Mouse (Mus musculus) hindbrain, embryonic 13.5 days (tissue): ENCODE measurements around the gene Polq. TPM values are rescaled to one million over a fixed set of nuclear protein-coding genes. Genes with fewer than 3 reads are reported as not detected.
A peak's percentile ranks its signal among the peaks of the same experiment; 100 is the strongest.

Experiments
- ATAC-seq: fragments of 200-750 bp; cut with Nextera tagmentation; 2 replicates; pipeline ENCODE4 v1.8.0; 2017; ENCODE audit warnings: moderate TSS enrichment; ENCODE audit not compliant: low FRiP score
- H3K27ac ChIP-seq: fragments of 300-500 bp; sonication (generic); 2 replicates; pipeline ENCODE4 v1.5.1; 2015; ENCODE audit warnings: inconsistent platforms, mild to moderate bottlenecking, moderate library complexity
- H3K27me3 ChIP-seq: fragments of 300-500 bp; sonication (generic); 2 replicates; pipeline ENCODE4 v1.6.1; 2015; ENCODE audit warnings: mild to moderate bottlenecking, inconsistent platforms
- H3K36me3 ChIP-seq: fragments of 300-500 bp; sonication (generic); 2 replicates; pipeline ENCODE4 v1.6.1; 2015; ENCODE audit warnings: mild to moderate bottlenecking, inconsistent platforms
- H3K4me1 ChIP-seq: fragments of 300-500 bp; sonication (generic); replicated peaks from 2 replicates; pipeline ENCODE4 v1.6.1; 2015; ENCODE audit warnings: inconsistent platforms
- H3K4me2 ChIP-seq: fragments of 300-500 bp; sonication (generic); 2 replicates; pipeline ENCODE4 v1.6.1; 2015; ENCODE audit warnings: inconsistent platforms, mild to moderate bottlenecking, moderate library complexity
- H3K4me3 ChIP-seq: fragments of 300-500 bp; sonication (generic); 2 replicates; pipeline ENCODE4 v1.5.1; 2015; ENCODE audit warnings: mild to moderate bottlenecking, inconsistent platforms
- H3K9ac ChIP-seq: fragments of 300-500 bp; sonication (generic); 2 replicates; pipeline ENCODE4 v1.6.1; 2015; ENCODE audit warnings: mild to moderate bottlenecking, inconsistent platforms
- H3K9me3 ChIP-seq: fragments of 300-500 bp; sonication (generic); 2 replicates; pipeline ENCODE4 v1.6.1; 2016; ENCODE audit warnings: inconsistent platforms
- WGBS: fragments of 180-500 bp; shearing (Covaris S2); methylation state at CpG from one replicate; pipeline ENCODE4 v1.1.7; 2015; 5-methylcytosine and 5-hydroxymethylcytosine counted together
- polyA plus RNA-seq: library from polyadenylated mRNA; unstranded; fragments of >200 nt; fragmentation: Nextera tagmentation; extraction: Ambion mirVana; gene quantifications from 2 replicates; pipeline ENCODE4 v1.2.1, GENCODE M21; 2015

The Polq gene
- 3.1 and 3.3 TPM in 2 replicates for polyA plus RNA-seq

- peak; percentile 99 for ATAC-seq
- 8% methylated on average over 30 of the region's 30 CpGs for WGBS
- Histone ChIP-seq H3K4me2 (peak within 1 kb of the TSS; percentile 97), H3K4me1 (peaks cover 12% of the 10 kb centered on the region), H3K4me3 (peak within 1 kb of the TSS; percentile 83), H3K27me3 (no peaks in the 10 kb centered on the region), H3K9me3 (no peaks in the 10 kb centered on the region), H3K9ac (peak within 1 kb of the TSS; percentile 76), H3K27ac (no peak within 1 kb of the TSS), H3K36me3 (no peaks in the 10 kb centered on the region)
Observed at GRCm38 (mm10) chr16:37011061-37011921, at the start of gene Polq. TSS of gene Polq (plus strand) at chr16:37011786.

- Histone ChIP-seq H3K4me1 (no peaks in the 10 kb centered on the region), H3K27me3 (no peaks in the 10 kb centered on the region), H3K9ac (no peak overlapping the region), H3K36me3 (no peaks in the 10 kb centered on the region), H3K4me2 (no peak overlapping the region), H3K9me3 (no peaks in the 10 kb centered on the region), H3K27ac (no peak overlapping the region), H3K4me3 (no peak overlapping the region)
- ATAC-seq, result no peak
- WGBS, result 92% methylated on average over 4 of the region's 4 CpGs
Observed at GRCm38 (mm10) chr16:36963415-36963814, 48.2 kb upstream of the Polq start.

DNA sequence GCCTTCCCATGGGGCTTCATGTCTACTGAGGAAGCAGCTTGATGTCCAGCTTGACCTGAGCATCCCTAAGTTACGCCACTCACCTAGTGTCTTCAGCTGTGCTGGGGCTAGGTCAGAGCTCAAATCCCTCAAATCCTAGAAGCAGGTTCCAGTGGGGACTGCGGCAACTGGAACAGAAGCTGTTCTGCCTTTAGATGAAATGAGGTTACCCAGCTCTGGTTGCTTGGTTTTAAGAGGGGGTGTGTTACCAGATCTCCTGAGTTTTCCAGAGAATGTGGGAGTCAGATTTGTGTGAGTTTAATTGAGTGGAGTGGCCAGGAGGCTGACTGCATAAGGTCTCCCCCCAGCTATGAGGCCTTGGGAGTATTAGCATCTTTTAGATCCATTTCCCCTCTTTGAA is 32.5 kb upstream of the Polq start:
- Histone ChIP-seq H3K9ac (no peak overlapping the region), H3K4me1 (no peaks in the 10 kb centered on the region), H3K27me3 (no peaks in the 10 kb centered on the region), H3K4me2 (no peak overlapping the region), H3K4me3 (no peak overlapping the region), H3K9me3 (no peaks in the 10 kb centered on the region; the same call in 1 of the 2 replicates), H3K36me3 (no peaks in the 10 kb centered on the region), H3K27ac (no peak overlapping the region)
- WGBS, result 94% methylated on average over 2 of the region's 2 CpGs
- ATAC-seq, result no peak

DNA sequence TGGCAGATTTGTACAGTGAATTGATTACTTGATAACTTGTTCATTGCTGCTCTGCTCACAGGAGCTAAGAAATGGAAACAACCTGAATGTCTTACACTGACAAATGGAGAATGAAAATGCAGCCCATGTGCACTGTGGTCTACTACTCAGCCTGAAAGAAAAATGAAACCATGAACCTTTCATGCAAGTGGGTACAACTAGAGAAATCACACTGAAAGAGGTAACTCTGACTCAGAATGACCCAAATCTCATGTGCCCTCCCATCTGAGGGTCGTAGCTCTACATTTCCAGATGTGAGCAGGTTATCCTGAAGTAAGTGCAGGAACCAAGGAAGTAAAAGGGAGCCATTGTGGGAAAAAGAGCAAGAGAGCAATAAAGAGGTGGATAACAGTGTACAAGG is 27.8 kb upstream of the Polq start:
- Histone ChIP-seq H3K4me2 (no peak overlapping the region), H3K4me3 (no peak overlapping the region), H3K4me1 (no peaks in the 10 kb centered on the region), H3K9ac (no peak overlapping the region), H3K27me3 (no peaks in the 10 kb centered on the region), H3K36me3 (no peaks in the 10 kb centered on the region), H3K9me3 (no peaks in the 10 kb centered on the region; the same call in 1 of the 2 replicates), H3K27ac (no peak overlapping the region)
- 82% methylated on average over 1 of the region's 1 CpGs for WGBS
- no peak for ATAC-seq

- Histone ChIP-seq H3K27ac (no peak overlapping the region), H3K4me2 (no peak overlapping the region), H3K4me3 (no peak overlapping the region), H3K4me1 (no peaks in the 10 kb centered on the region), H3K9ac (no peak overlapping the region), H3K27me3 (no peaks in the 10 kb centered on the region), H3K9me3 (no peaks in the 10 kb centered on the region; the same call in 1 of the 2 replicates), H3K36me3 (no peaks in the 10 kb centered on the region)
- 68% methylated on average over 5 of the region's 5 CpGs for WGBS
- no peak for ATAC-seq
Observed at GRCm38 (mm10) chr16:36985636-36986042, 25.9 kb upstream of the Polq start.

- Histone ChIP-seq H3K9me3 (no peaks in the 10 kb centered on the region), H3K4me3 (no peak overlapping the region), H3K27me3 (no peaks in the 10 kb centered on the region), H3K36me3 (no peaks in the 10 kb centered on the region), H3K9ac (no peak overlapping the region), H3K4me2 (no peak overlapping the region), H3K27ac (no peak overlapping the region), H3K4me1 (no peaks in the 10 kb centered on the region)
- ATAC-seq, result no peak
- WGBS, result 72% methylated on average over 2 of the region's 2 CpGs
Observed at GRCm38 (mm10) chr16:36987399-36987798, 24.2 kb upstream of the Polq start.

DNA sequence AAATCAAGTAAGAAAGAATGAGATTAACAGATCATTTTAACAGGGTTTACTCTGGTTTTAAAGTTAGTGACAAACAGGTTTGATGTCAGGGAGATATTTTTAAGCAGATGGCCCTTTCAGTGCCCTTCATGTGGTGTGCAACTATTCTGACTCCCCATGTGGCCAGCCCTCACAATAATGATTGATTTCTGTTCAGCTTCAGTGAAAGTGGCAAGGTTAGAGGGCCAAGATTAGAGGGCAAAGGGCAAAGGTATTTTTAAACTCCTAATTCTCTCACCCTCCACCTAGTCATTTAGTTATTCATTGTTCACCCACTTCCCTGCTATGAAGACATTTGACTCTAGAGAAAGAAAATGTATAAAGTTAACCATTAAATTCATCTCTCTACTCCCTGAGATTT is 23.5 kb upstream of the Polq start:
- no peak overlapping the region for H3K4me2 ChIP-seq
- no peak overlapping the region for H3K4me3 ChIP-seq
- no peaks in the 10 kb centered on the region for H3K36me3 ChIP-seq
- H3K9me3 ChIP-seq, result no peaks in the 10 kb centered on the region
- H3K27ac ChIP-seq, result no peak overlapping the region
- no peak overlapping the region for H3K9ac ChIP-seq
- H3K4me1 ChIP-seq, result no peaks in the 10 kb centered on the region
- no peaks in the 10 kb centered on the region for H3K27me3 ChIP-seq
- ATAC-seq, result no peak

- Histone ChIP-seq H3K36me3 (no peaks in the 10 kb centered on the region), H3K27me3 (no peaks in the 10 kb centered on the region), H3K4me1 (no peaks in the 10 kb centered on the region), H3K4me2 (no peak overlapping the region), H3K27ac (no peak overlapping the region), H3K9me3 (no peaks in the 10 kb centered on the region), H3K9ac (no peak overlapping the region), H3K4me3 (no peak overlapping the region)
- WGBS, result 76% methylated on average over 8 of the region's 8 CpGs
- ATAC-seq, result no peak
Observed at GRCm38 (mm10) chr16:36989493-36989892, 22.1 kb upstream of the Polq start.

DNA sequence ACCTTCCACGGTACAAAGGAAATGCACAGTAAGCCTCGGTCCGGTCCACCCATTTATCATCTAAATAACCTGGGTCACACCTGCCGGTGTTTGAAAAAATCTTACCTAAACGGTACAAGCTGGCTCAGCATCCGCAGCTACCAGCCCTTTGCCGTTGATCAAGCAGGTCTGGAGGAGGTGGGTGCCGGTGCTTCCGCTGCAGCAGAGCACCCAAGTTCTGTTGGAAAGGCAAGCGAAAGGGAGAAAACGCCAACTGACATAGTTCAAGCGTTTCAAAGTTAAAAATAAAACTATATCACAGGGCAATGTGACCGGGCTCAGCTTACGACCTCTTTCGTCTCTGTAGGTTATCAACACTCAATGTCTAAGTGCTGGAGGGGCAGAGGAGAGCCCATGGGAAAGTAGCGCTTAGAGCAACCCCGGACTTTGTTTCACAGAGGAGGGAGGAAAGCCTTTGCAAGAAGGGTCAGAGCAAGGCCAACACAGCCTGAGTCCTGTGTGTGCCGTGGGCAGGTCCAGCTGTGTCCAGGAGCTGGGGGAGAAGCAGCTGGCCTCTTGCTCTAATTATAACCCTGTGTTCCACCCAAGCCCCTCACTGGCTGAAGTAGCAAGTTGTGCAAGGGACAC is 21.5 kb upstream of the Polq start, which contains the start of gene Fbxo40:
Gene Fbxo40 (minus strand): TSS at position 469 of the 627 bp plus-strand sequence.
- ATAC-seq, result no peak
- Histone ChIP-seq H3K27ac (no peak within 1 kb of the TSS), H3K4me3 (no peak within 1 kb of the TSS), H3K4me1 (no peaks in the 10 kb centered on the region), H3K9me3 (no peaks in the 10 kb centered on the region), H3K36me3 (no peaks in the 10 kb centered on the region), H3K4me2 (no peak within 1 kb of the TSS), H3K27me3 (no peaks in the 10 kb centered on the region), H3K9ac (no peak within 1 kb of the TSS)
- whole genome bisulfite sequencing, result 80% methylated on average over 18 of the region's 18 CpGs

GRCm38 (mm10) chr16:36997650-36998049 is 13.9 kb upstream of the Polq start:
- Histone ChIP-seq H3K4me1 (no peaks in the 10 kb centered on the region), H3K4me2 (no peak overlapping the region), H3K36me3 (no peaks in the 10 kb centered on the region), H3K27ac (no peak overlapping the region), H3K9me3 (no peaks in the 10 kb centered on the region), H3K9ac (no peak overlapping the region), H3K27me3 (no peaks in the 10 kb centered on the region), H3K4me3 (no peak overlapping the region)
- 87% methylated on average over 6 of the region's 6 CpGs for WGBS
- ATAC-seq, result no peak

DNA sequence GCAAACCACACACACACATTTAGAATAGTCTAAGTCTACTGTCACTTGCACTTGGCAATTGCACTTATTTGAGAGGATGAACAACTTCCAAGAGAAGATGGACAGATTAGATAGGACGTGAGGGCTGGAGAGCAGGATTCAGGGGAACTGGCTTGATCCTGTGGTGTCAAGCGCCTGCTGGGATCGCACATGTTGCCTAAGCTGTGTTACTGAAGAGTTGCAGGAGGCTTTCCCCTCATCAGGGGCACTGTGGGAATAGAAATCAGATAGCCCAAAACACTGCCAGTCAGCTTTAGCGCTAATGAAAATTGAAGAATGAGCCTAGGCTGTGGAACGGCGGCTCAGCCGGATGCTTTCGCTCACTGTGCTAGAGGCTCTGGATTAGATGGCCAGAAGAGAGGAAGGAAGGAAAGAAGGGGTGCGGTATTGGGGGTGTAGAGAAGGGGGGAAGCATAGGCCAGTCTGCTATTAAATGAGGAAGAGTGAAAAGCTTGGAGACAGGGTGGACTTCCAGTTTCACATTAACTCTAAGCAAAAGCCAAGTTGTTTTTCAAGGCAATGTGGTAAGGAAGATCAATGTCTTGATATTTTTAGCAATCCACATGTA is 12.1 kb upstream of the Polq start:
- no peak overlapping the region for H3K4me3 ChIP-seq
- H3K36me3 ChIP-seq, result no peaks in the 10 kb centered on the region
- no peaks in the 10 kb centered on the region for H3K27me3 ChIP-seq
- WGBS, result 87% methylated on average over 9 of the region's 9 CpGs
- H3K4me2 ChIP-seq, result no peak overlapping the region
- ATAC-seq, result no peak
- no peaks in the 10 kb centered on the region for H3K9me3 ChIP-seq
- H3K4me1 ChIP-seq, result no peaks in the 10 kb centered on the region
- no peak overlapping the region for H3K9ac ChIP-seq
- H3K27ac ChIP-seq, result no peak overlapping the region

DNA sequence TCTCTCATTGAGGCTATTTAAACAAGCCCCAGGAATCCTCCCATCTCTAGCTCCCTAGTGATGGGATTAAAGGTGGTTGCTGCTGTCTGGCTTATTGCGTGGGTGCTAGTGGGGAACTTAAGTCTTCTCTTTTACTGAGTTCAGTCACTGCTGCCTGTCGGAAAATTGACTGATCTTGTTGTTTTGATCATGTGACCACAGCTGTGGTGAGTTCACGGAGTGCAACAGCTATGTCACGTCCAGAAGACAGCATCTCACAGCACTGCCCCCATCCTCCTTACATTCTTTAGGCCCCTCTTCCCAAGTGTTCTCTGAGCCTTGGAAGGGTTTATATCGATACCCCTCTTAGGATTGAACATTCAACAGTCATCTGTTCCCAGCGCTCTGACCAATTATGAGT is 2.3 kb upstream of the Polq start:
- H3K27ac ChIP-seq, result no peak overlapping the region
- no peaks in the 10 kb centered on the region for H3K36me3 ChIP-seq
- 76% methylated on average over 6 of the region's 6 CpGs for WGBS
- ATAC-seq, result no peak
- no peaks in the 10 kb centered on the region for H3K27me3 ChIP-seq
- H3K4me3 ChIP-seq, result no peak overlapping the region
- H3K4me1 ChIP-seq, result peaks cover 12% of the 10 kb centered on the region
- no peak overlapping the region for H3K9ac ChIP-seq
- H3K4me2 ChIP-seq, result no peak overlapping the region
- no peaks in the 10 kb centered on the region for H3K9me3 ChIP-seq
